Mouse (Mus musculus) layer of hippocampus, adult 9-10 months (tissue): ENCODE measurements around the gene Dapk3.

Source experiments
- DNase-seq: peaks from one replicate; pipeline ENCODE4 v3.0.0; 2022; ENCODE audit warnings: low spot score

Dapk3 gene

DNA sequence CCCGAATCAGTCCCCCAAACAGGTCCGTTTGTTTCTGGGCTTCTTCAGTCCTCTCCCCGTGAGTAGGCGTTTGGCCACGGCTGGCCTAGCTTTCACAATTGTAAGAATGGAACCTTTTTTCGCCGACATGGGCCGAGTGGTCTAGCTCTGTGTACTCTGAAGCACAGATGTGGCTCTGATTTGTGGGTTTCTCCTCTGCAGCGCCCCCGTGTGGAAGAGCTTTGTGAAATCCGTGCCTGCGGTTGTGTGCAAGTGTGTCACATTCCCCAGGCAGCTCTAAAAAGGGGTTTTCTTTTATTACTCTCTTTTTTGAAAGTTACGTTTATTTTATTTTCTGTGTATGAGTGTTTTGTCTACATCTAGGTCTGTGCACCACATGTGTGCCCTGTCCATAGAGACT, 58.1 kb downstream of the Dapk3 start:
- DNase-seq, result no peak

DNA sequence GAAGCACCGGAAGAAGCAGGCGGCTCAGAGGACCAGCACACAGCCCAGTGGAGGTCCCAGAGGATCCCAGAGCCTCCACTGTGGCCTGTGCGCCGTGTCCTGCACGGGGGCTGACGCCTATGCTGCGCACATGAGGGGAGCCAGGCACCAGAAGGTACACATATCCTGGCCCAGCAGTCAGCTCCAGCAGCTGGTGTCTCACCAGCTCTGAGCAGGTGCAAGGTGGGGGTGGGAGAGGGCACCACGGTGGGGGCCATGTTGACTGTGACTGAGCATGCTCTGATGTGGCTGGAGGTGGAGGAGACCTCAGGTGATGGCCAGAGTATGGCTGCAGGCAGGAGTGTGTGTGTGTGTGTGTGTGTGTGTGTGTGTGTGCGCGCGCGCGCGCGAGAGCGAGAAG, 59.2 kb downstream of the Dapk3 start:
- no peak for DNase-seq
